Mouse (Mus musculus) adrenal gland, postnatal 25 days (tissue): ENCODE results near the gene Rps21. TPM values are rescaled to one million over a fixed set of nuclear protein-coding genes. Genes with fewer than 3 reads are reported as not detected.
"Not testable (repeated sequence)": the region's sequence is repeated elsewhere in the genome, so short reads cannot be mapped to it uniquely, and the experiment has no call there.

Source experiments
- DNase-seq: peaks from one replicate; pipeline ENCODE4 v3.0.0; 2021; ENCODE audit warnings: mixed read lengths
- total RNA-seq: library from RNA; stranded (reverse); gene quantifications from 2 replicates; pipeline ENCODE4 v1.2.3, GENCODE M21; 2021

Gene Rps21
- total RNA-seq, 1 experiment from 2014 or later, result 728 TPM

DNA sequence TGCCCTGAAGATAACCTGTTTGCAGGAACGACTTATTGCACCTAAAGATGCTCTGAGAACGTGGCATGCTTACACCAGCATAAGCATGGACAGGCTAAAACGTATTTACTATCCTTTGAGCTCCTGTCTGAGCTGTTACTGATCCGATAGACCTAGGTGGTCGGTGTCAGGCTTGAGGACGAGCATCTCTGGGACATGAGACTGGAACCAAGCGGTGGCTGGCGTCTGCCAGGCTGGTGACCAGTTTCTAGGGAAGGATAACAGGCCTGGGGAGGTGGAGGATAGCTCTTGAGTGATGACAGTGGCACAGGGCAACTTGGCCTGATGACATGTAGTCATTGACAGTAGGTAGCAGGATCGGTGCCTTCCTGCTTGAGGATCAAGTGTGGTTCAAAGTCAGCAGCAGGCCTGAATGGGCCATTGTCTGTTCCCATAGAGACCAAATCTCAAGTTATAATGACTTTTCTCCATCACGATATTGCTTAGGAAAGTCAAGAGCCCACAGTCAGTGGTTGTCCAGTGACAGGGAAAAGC is 1.8 kb downstream of the Rps21 start:
- DNase-seq, result not testable (repeated sequence)

- DNase-seq, result not testable (repeated sequence)
Measured at GRCm38 (mm10) chr2:180259826-180260609, 2.8 kb downstream of the Rps21 start.

- no peak for DNase-seq
Measured at GRCm38 (mm10) chr2:180260610-180261480, 3.7 kb downstream of the Rps21 start.

- no peak for DNase-seq
Measured at GRCm38 (mm10) chr2:180261901-180262300, 4.7 kb downstream of the Rps21 start.

DNA sequence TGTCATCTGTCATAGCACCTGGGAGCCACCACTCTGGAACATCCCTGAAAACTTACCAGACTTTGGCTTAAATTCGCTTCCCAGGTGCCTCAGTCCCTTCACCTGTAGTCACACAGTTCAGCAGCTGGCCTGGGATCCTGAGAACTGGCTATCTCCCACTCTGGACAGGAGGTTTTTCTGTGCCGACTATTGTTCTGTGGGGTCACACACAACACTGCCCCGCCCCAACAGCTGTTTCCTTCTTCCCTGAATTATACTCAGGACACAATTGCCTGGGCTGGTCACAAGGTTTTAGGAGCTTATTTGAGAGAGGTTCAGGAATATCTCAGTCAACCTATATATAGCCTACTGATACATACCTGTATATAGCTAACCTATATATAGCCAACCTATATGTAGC is 5.3 kb downstream of the Rps21 start:
- no peak for DNase-seq

- no peak for DNase-seq
Measured at GRCm38 (mm10) chr2:180262891-180263290, 5.7 kb downstream of the Rps21 start.

DNA sequence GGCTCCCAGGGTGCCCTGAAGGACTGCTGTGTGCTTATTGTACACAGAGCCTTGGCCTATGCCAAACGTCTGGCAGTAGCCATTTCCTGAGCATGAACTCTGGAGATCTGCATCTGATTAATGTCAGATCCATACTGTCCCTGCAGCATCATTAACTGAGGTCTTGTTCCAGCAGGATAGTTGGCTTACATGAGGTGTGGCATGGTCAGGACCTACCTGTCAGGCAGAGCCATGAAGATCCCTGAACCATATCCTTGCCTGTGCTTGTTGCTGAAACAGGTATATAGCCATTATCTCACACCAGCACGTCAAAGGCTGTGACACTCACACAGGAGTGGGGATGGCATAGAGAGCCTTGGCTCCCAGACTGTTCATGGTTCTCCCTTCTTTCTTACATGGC is 10.8 kb downstream of the Rps21 start:
- DNase-seq, result no peak

DNA sequence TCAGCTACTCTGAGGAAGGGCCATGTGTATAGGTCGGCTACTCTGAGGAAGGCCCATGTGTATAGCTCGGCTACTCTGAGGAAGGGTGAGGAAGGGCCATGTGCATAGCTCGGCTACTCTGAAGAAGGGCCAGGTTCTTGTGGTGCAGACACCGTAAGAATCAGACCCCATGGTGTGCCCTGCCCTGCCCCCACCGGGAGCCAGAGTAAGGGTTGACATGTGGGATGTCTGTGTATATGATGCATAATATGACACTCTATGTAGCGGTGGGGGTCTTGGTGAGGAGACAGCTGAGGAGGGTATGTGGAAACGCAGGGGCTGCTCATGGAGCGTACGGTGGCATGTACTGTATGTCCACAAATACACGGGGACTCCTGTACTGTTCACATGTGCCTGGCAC is 12.2 kb downstream of the Rps21 start:
- DNase-seq, result no peak

GRCm38 (mm10) chr2:180270537-180271255 is 13.5 kb downstream of the Rps21 start:
- no peak for DNase-seq

- no peak for DNase-seq
Measured at GRCm38 (mm10) chr2:180271804-180272395, 14.7 kb downstream of the Rps21 start.

DNA sequence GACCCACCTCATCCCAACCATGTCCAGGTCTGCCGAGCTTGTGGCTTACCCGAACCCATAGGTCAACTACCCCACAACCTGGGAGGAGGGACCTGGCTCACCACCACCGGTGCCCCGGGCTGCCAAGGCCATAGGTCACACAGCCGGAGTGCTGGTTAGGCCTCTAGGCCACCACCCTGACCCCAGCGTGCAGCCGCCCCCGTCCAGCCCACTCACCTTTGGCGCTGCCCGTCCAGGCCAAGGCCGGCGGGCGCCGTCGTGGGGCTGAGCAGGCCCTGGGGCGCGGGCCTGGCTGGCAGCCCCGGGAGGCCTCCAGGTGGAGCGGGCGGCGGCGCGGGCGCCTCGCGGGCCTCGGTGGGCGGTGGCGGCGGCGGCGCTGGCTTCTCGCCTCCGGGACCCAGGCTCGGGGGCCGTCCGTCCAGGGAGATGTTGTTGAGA is 15.7 kb downstream of the Rps21 start:
- DNase-seq, result no peak

GRCm38 (mm10) chr2:180273394-180274244 is 16.4 kb downstream of the Rps21 start, which contains the start of gene Cables2:
Gene Cables2 (minus strand): TSS chr2:180273496.
- peak; percentile 93 for DNase-seq

DNA sequence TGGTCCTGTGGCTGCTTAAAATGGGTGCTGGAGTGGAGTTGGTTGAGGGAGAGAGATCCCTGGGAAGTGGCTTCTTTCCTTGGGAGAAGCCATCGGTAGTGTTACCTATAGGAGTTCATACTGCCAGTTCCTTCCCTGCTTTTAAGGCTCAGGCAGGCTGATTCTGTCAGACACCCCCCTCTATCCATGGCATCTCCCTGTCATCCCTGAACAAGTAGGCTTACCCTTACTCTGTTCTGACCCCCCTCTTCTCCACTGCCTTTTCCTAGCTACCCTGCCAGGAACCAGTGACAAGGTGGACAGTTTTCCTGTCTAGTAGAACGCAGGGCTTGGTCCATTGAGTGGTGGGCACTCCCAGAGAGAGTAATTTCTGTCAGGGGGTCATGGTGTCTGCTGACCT is 17.3 kb downstream of the Rps21 start:
- DNase-seq, result no peak

GRCm38 (mm10) chr2:180275836-180276235 is 18.7 kb downstream of the Rps21 start:
- DNase-seq, result peak; percentile 79

DNA sequence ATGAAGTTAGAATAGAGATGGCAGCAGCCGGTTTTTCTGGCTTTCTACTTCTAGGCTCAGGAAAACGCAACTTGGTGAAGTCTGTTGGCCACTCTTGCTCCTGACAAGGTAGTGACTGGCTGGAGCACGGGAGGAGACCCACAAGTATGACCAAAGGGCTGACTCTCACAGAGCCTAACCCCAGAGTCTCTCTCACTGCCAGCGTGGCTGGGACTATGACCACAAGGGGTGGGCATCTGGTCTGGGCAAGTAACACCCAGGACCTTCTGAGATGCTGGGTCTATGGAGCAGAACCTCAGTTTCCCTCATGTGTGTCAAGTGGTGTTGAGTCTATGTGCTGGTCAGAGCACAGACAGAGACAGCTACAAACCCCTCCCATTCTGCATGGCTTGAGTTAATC is 19.2 kb downstream of the Rps21 start:
- DNase-seq, result no peak

- DNase-seq, result no peak
Measured at GRCm38 (mm10) chr2:180276851-180277259, 19.7 kb downstream of the Rps21 start.

- DNase-seq, result no peak
Measured at GRCm38 (mm10) chr2:180277773-180278320, 20.7 kb downstream of the Rps21 start.

GRCm38 (mm10) chr2:180279321-180279720 is 22.1 kb downstream of the Rps21 start:
- no peak for DNase-seq

DNA sequence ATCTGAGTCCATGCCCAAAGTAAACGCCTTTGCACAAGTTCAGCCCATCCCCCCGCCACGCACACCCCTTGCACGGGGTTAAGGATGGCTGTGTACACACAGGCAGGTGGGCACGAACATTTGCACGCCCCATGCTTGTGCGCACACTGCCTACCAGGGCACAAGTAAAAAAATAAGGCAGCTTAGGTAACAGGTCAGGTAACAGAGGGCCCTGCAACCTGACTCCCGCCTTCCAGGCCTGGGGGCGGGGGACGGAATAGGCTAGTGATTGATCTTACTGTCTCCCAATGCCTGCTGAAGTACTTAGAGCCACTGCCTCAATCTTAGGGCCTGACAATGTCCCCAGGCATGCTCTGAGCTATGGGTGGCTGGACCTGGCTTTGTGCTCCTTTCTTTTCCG is 31.8 kb downstream of the Rps21 start:
- DNase-seq, result no peak

GRCm38 (mm10) chr2:180289440-180290108 is 32.4 kb downstream of the Rps21 start, which contains the start of gene Rbbp8nl:
Gene Rbbp8nl (minus strand): TSS chr2:180289879.
- DNase-seq, result no peak
